25 mouse cellular contexts compared by ENCODE assay signal in the genomic region with DNA sequence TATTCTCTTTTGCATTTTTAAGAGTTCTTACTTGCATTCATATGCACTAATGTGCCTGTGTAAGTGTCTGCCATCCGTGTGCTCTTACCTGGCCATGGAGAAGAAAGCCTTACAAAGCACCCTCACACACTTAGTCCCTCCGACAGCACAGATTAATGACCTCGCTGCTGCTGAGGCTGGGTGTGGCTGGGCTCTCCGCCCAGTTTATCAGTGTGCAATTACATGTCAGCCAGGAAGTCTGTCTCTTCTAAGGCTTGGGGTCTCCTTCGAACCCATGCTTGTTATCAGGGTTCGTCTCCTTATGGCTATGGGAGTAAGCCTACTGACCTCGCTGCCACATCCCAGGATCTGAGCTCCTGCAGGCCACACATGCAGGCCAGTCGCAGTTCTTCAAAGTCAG. TPM values are rescaled to one million over a fixed set of nuclear protein-coding genes. Genes with fewer than 3 reads are reported as not detected.
DNase-seq lines count a peak whose midpoint lies in the region; ATAC-seq and TF ChIP-seq lines count a peak whose summit lies in the region.
"Had no signal": no experiment of that assay in that cellular context is flagged by ENCODE, and none has a peak within 500 bp of the region (broad histone marks: within the 10 kb centered on the region; RNA-seq: fewer than 3 reads in every experiment).

No protein-coding gene starts in this region.

- TF ChIP-seq EP300 in MEL (IDR thresholded peaks at IDR 0.05; ENCODE audit: low read depth in 1 of 2, low read length in 2 of 2): no peak; a peak in 1 of 4 replicates

- no peak for TF ChIP-seq CTCF in MEL (IDR thresholded peaks at IDR 0.05 in 2 of 3, conservative IDR thresholded peaks at IDR 0.05 in 1 of 3; ENCODE audit: control insufficient read depth in 1 of 3, insufficient read depth in 1 of 3, low read depth in 2 of 3, low read length in 3 of 3, poor library complexity in 1 of 3, severe bottlenecking in 1 of 3)
- TF ChIP-seq CTCF in intestine, postnatal 0 days (IDR thresholded peaks at IDR 0.05; ENCODE audit: low read depth): no peak

- peak overlapping the region; percentile 16 for H3K4me3 ChIP-seq in erythroblast, embryonic 14.5 days (replicated peaks)
- peak overlapping the region; percentile 5 to 26; a peak in 2 of 4 replicates for H3K4me3 ChIP-seq in MEL (ENCODE audit: control insufficient read depth in 1 of 2, insufficient read depth in 1 of 2, low read depth in 2 of 2, low read length in 2 of 2)
- H3K4me3 ChIP-seq in intestine, postnatal 0 days (ENCODE audit: low read depth, low read length): no peak overlapping the region
- H3K4me3 ChIP-seq in liver, embryonic 16.5 days (ENCODE audit: low read depth, low read length): no peak overlapping the region
- H3K4me3 ChIP-seq in forebrain, embryonic 14.5 days (ENCODE audit: low read depth, low read length): no peak overlapping the region
- H3K4me3 ChIP-seq: forebrain, embryonic 12.5 days; heart, embryonic 13.5 days; layer of hippocampus, adult 2 months; midbrain, embryonic 12.5 days had no signal

- no peak overlapping the region; the same call in 1 of the 2 replicates for H3K9ac ChIP-seq in MEL (ENCODE audit: control insufficient read depth, low read depth, low read length, poor library complexity, severe bottlenecking)
- no peak overlapping the region for H3K9ac ChIP-seq in intestine, postnatal 0 days (ENCODE audit: low read depth, low read length)
- H3K9ac ChIP-seq in liver, embryonic 16.5 days (ENCODE audit: low read depth, low read length): no peak overlapping the region
- no peak overlapping the region for H3K9ac ChIP-seq in forebrain, embryonic 14.5 days (ENCODE audit: low read length)
- H3K9ac ChIP-seq: forebrain, embryonic 12.5 days; heart, embryonic 13.5 days; midbrain, embryonic 12.5 days had no signal

- TF ChIP-seq POLR2A in MEL (IDR thresholded peaks at IDR 0.05; ENCODE audit: control insufficient read depth in 1 of 2, insufficient read depth in 1 of 2, low read depth in 1 of 2, low read length in 2 of 2, poor library complexity in 1 of 2): no peak

- H3K9me3 ChIP-seq in erythroblast, embryonic 14.5 days (ENCODE audit: control insufficient read depth, low read length): no peaks in the 10 kb centered on the region
- H3K9me3 ChIP-seq in MEL (replicated peaks; ENCODE audit: insufficient read depth, low read length): no peaks in the 10 kb centered on the region
- no peaks in the 10 kb centered on the region for H3K9me3 ChIP-seq in intestine, postnatal 0 days (ENCODE audit: control insufficient read depth)
- H3K9me3 ChIP-seq in liver, embryonic 16.5 days (replicated peaks; ENCODE audit: control insufficient read depth, low read length): no peaks in the 10 kb centered on the region
- no peaks in the 10 kb centered on the region for H3K9me3 ChIP-seq in forebrain, embryonic 14.5 days (replicated peaks; ENCODE audit: control insufficient read depth, low read length)
- H3K9me3 ChIP-seq: forebrain, embryonic 12.5 days; heart, embryonic 13.5 days; midbrain, embryonic 12.5 days had no signal

- no peak; the same call in 1 of the 2 replicates for ATAC-seq in erythroblast, adult 5-6 weeks (replicated peaks; ENCODE audit: low FRiP score, poor library complexity, severe bottlenecking)
- peak; percentile 59; the same call in 1 of the 2 replicates for ATAC-seq in intestine, postnatal 0 days
- peak; percentile 54 for ATAC-seq in liver, embryonic 16.5 days (ENCODE audit: low read depth)
- ATAC-seq in forebrain, embryonic 14.5 days: no peak
- ATAC-seq: hindbrain, postnatal 0 days; lung, postnatal 0 days had no signal

- H3K79me2 ChIP-seq in MEL (ENCODE audit: control insufficient read depth, insufficient read depth, low read length, poor library complexity): no peaks in the 10 kb centered on the region

- TF ChIP-seq RAD21 in MEL (IDR thresholded peaks at IDR 0.05; ENCODE audit: low read depth, low read length): no peak

- peaks cover 34% of the 10 kb centered on the region for H3K4me1 ChIP-seq in erythroblast, embryonic 14.5 days (ENCODE audit: control insufficient read depth)
- H3K4me1 ChIP-seq in MEL (ENCODE audit: control insufficient read depth in 1 of 2, insufficient read depth in 2 of 2, low read length in 2 of 2): peaks cover 0 to 6% of the 10 kb centered on the region in 2 experiments; a peak in 1 of 4 replicates
- H3K4me1 ChIP-seq in intestine, postnatal 0 days (replicated peaks; ENCODE audit: control insufficient read depth, insufficient read depth, low read length): 0 out of 2 replicates have a peak, but pooled peaks cover 3% of the 10 kb centered on the region
- H3K4me1 ChIP-seq in liver, embryonic 16.5 days (ENCODE audit: control insufficient read depth, low read depth, low read length): peaks cover 23% of the 10 kb centered on the region
- no peaks in the 10 kb centered on the region for H3K4me1 ChIP-seq in forebrain, embryonic 14.5 days (ENCODE audit: control insufficient read depth, insufficient read depth, low read length)
- H3K4me1 ChIP-seq: forebrain, embryonic 12.5 days; midbrain, embryonic 12.5 days had no signal

- peak; percentile 71 for DNase-seq in MEL (ENCODE audit: low read depth, low spot score)
- no peak for DNase-seq in forebrain, embryonic 14.5 days (ENCODE audit: low spot score)
- DNase-seq in lung, postnatal 36 days: no peak
- DNase-seq in kidney, adult 8-10 months: no peak
- DNase-seq: adrenal gland, postnatal 14 days; cerebellum, adult 9-10 months; heart, adult 11 months; heart, postnatal 14 days; kidney, adult 2 months; kidney, postnatal 10 days; thymus, postnatal 25 days had no signal

- H3K27ac ChIP-seq in MEL (ENCODE audit: control insufficient read depth, low read depth, low read length): peak overlapping the region; percentile 13; the same call in 1 of the 2 replicates
- H3K27ac ChIP-seq in intestine, postnatal 0 days (ENCODE audit: low read depth, low read length): no peak overlapping the region
- no peak overlapping the region for H3K27ac ChIP-seq in liver, embryonic 16.5 days (ENCODE audit: low read length)
- H3K27ac ChIP-seq in forebrain, embryonic 14.5 days (ENCODE audit: low read depth, low read length): no peak overlapping the region
- H3K27ac ChIP-seq: forebrain, embryonic 12.5 days; heart, embryonic 13.5 days; hindbrain, postnatal 0 days; layer of hippocampus, adult 2 months; midbrain, embryonic 12.5 days had no signal

- H3K36me3 ChIP-seq in erythroblast, embryonic 14.5 days (ENCODE audit: control insufficient read depth): no peaks in the 10 kb centered on the region
- H3K36me3 ChIP-seq in MEL (ENCODE audit: control insufficient read depth in 1 of 2, insufficient read depth in 2 of 2, low read length in 2 of 2): peaks cover 0 to 6% of the 10 kb centered on the region in 2 experiments; a peak in 2 of 4 replicates
- peaks cover 17% of the 10 kb centered on the region for H3K36me3 ChIP-seq in intestine, postnatal 0 days (ENCODE audit: control insufficient read depth, insufficient read depth)
- no peaks in the 10 kb centered on the region for H3K36me3 ChIP-seq in liver, embryonic 16.5 days (ENCODE audit: control insufficient read depth, insufficient read depth)
- 0 out of 2 replicates have a peak, but pooled peaks cover 4% of the 10 kb centered on the region for H3K36me3 ChIP-seq in forebrain, embryonic 14.5 days (ENCODE audit: control insufficient read depth, insufficient read depth, low read length)
- H3K36me3 ChIP-seq: forebrain, embryonic 12.5 days had no signal

- no peaks in the 10 kb centered on the region for H3K27me3 ChIP-seq in erythroblast, embryonic 14.5 days (ENCODE audit: control insufficient read depth)
- no peaks in the 10 kb centered on the region for H3K27me3 ChIP-seq in MEL (ENCODE audit: control insufficient read depth in 1 of 2, insufficient read depth in 2 of 2, low read length in 2 of 2)
- H3K27me3 ChIP-seq in intestine, postnatal 0 days (replicated peaks; ENCODE audit: control insufficient read depth, insufficient read depth, low read length): no peaks in the 10 kb centered on the region
- H3K27me3 ChIP-seq in liver, embryonic 16.5 days (ENCODE audit: control insufficient read depth, insufficient read depth, low read depth, low read length): no peaks in the 10 kb centered on the region
- no peaks in the 10 kb centered on the region for H3K27me3 ChIP-seq in forebrain, embryonic 14.5 days (replicated peaks; ENCODE audit: control insufficient read depth, insufficient read depth, low read length)
- H3K27me3 ChIP-seq: forebrain, embryonic 12.5 days; heart, embryonic 13.5 days; midbrain, embryonic 12.5 days had no signal

- WGBS in intestine, postnatal 0 days: 31% methylated on average over 8 of the region's 8 CpGs
- 21% methylated on average over 8 of the region's 8 CpGs for WGBS in liver, embryonic 16.5 days (ENCODE audit: insufficient replicate concordance)
- 81% methylated on average over 8 of the region's 8 CpGs for WGBS in forebrain, embryonic 14.5 days

- no peak overlapping the region for H3K4me2 ChIP-seq in intestine, postnatal 0 days (replicated peaks; ENCODE audit: low read depth)
- H3K4me2 ChIP-seq in liver, embryonic 16.5 days (ENCODE audit: low read depth, low read length): peak overlapping the region; percentile 27; the same call in 1 of the 2 replicates
- no peak overlapping the region for H3K4me2 ChIP-seq in forebrain, embryonic 14.5 days (ENCODE audit: low read length)
- H3K4me2 ChIP-seq: forebrain, embryonic 12.5 days; heart, embryonic 13.5 days; midbrain, embryonic 12.5 days had no signal

RNA-seq across cellular contexts. Expression of gene Shisa5, which starts 23.0 kb away (rescaled TPM):
- polyA plus RNA-seq in erythroblast, embryonic 14.5 days (2012): 2.0 and 2.6 TPM in 2 replicates
- 14.6 and 20.3 TPM in 2 replicates for total RNA-seq in erythroblast, adult 5-6 weeks (2015; ENCODE audit: low replicate concordance)
- 13.9 and 51.4 TPM in 2 replicates for total RNA-seq in erythroblast, adult 5-6 weeks (2017; ENCODE audit: low replicate concordance)
- 38.3 and 41.0 TPM in 2 replicates for total RNA-seq in MEL (2012; rRNA removed)
- 10 to 100 TPM in 1 of 2 experiments, not detected in 1; 71.7 TPM for polyA plus RNA-seq in MEL (2012; ENCODE audit: insufficient read depth in 1 of 2, insufficient read length in 2 of 2, low read depth in 1 of 2, low replicate concordance in 2 of 2, missing spikeins in 1 of 2)
- polyA plus RNA-seq in intestine, postnatal 0 days (2015; fragmentation: Nextera tagmentation; extraction: Ambion mirVana): 303 and 311 TPM in 2 replicates
- 20.9 and 23.2 TPM in 2 replicates for polyA plus RNA-seq in liver, embryonic 16.5 days (2015; fragmentation: Nextera tagmentation; extraction: Ambion mirVana)
- polyA plus RNA-seq in forebrain, embryonic 14.5 days (2014; fragmentation: Nextera tagmentation; extraction: Ambion mirVana): 40.8 and 48.9 TPM in 2 replicates

RNA-seq across cellular contexts. Expression of gene Pfkfb4, which starts 23.8 kb away (rescaled TPM):
- polyA plus RNA-seq in erythroblast, embryonic 14.5 days (2012): 0.04 and 0.05 TPM in 2 replicates
- total RNA-seq in erythroblast, adult 5-6 weeks (2015; ENCODE audit: low replicate concordance): 3.1 and 13.3 TPM in 2 replicates
- total RNA-seq in erythroblast, adult 5-6 weeks (2017; ENCODE audit: low replicate concordance): 7.9 and 12.3 TPM in 2 replicates
- 3.2 and 5.1 TPM in 2 replicates for total RNA-seq in MEL (2012; rRNA removed)
- polyA plus RNA-seq in MEL (2012; ENCODE audit: insufficient read depth in 1 of 2, insufficient read length in 2 of 2, low read depth in 1 of 2, low replicate concordance in 2 of 2, missing spikeins in 1 of 2): 1 to 10 TPM in 1 of 2 experiments, not detected in 1; 6.4 TPM
- 43.1 and 48.3 TPM in 2 replicates for polyA plus RNA-seq in intestine, postnatal 0 days (2015; fragmentation: Nextera tagmentation; extraction: Ambion mirVana)
- polyA plus RNA-seq in liver, embryonic 16.5 days (2015; fragmentation: Nextera tagmentation; extraction: Ambion mirVana): 4.0 and 4.4 TPM in 2 replicates
- 16.0 and 20.8 TPM in 2 replicates for polyA plus RNA-seq in forebrain, embryonic 14.5 days (2014; fragmentation: Nextera tagmentation; extraction: Ambion mirVana)

RNA-seq across cellular contexts. Expression of gene Ucn2, which starts 29.6 kb away (rescaled TPM):
- not detected in 2 replicates for polyA plus RNA-seq in erythroblast, embryonic 14.5 days (2012)
- total RNA-seq in erythroblast, adult 5-6 weeks (2015; ENCODE audit: low replicate concordance): not detected in 2 replicates
- total RNA-seq in erythroblast, adult 5-6 weeks (2017; ENCODE audit: low replicate concordance): not detected in 2 replicates
- 0.12 TPM in 1 of 2 replicates, not detected in the other for total RNA-seq in MEL (2012; rRNA removed)
- polyA plus RNA-seq in MEL (2012; ENCODE audit: insufficient read depth in 1 of 2, insufficient read length in 2 of 2, low read depth in 1 of 2, low replicate concordance in 2 of 2, missing spikeins in 1 of 2): under 1 TPM in 1 of 2 experiments, not detected in 1; 0.19 TPM
- not detected in 2 replicates for polyA plus RNA-seq in intestine, postnatal 0 days (2015; fragmentation: Nextera tagmentation; extraction: Ambion mirVana)
- polyA plus RNA-seq in liver, embryonic 16.5 days (2015; fragmentation: Nextera tagmentation; extraction: Ambion mirVana): not detected in 2 replicates
- polyA plus RNA-seq in forebrain, embryonic 14.5 days (2014; fragmentation: Nextera tagmentation; extraction: Ambion mirVana): 0.15 and 0.25 TPM in 2 replicates
- total RNA-seq: hindbrain, postnatal 0 days; layer of hippocampus, adult 2 months; left cerebral cortex, adult 18-20 months; liver, adult 2 months had no signal
- polyA plus RNA-seq: forebrain, embryonic 12.5 days; heart, embryonic 13.5 days; hindbrain, embryonic 11.5 days; hindbrain, postnatal 0 days; liver, adult 2 months; lung, postnatal 0 days; midbrain, embryonic 12.5 days; neural tube, embryonic 11.5 days had no signal

RNA-seq across cellular contexts. Expression of gene Trex1, which starts 44.1 kb away (rescaled TPM):
- 0.74 and 1.6 TPM in 2 replicates for polyA plus RNA-seq in erythroblast, embryonic 14.5 days (2012)
- total RNA-seq in erythroblast, adult 5-6 weeks (2015; ENCODE audit: low replicate concordance): 7.3 and 19.6 TPM in 2 replicates
- 1.7 and 4.2 TPM in 2 replicates for total RNA-seq in erythroblast, adult 5-6 weeks (2017; ENCODE audit: low replicate concordance)
- 8.9 and 10.0 TPM in 2 replicates for total RNA-seq in MEL (2012; rRNA removed)
- 10 to 100 TPM in 1 of 2 experiments, not detected in 1; 17.0 TPM for polyA plus RNA-seq in MEL (2012; ENCODE audit: insufficient read depth in 1 of 2, insufficient read length in 2 of 2, low read depth in 1 of 2, low replicate concordance in 2 of 2, missing spikeins in 1 of 2)
- 16.1 and 17.1 TPM in 2 replicates for polyA plus RNA-seq in intestine, postnatal 0 days (2015; fragmentation: Nextera tagmentation; extraction: Ambion mirVana)
- 7.4 and 8.8 TPM in 2 replicates for polyA plus RNA-seq in liver, embryonic 16.5 days (2015; fragmentation: Nextera tagmentation; extraction: Ambion mirVana)
- polyA plus RNA-seq in forebrain, embryonic 14.5 days (2014; fragmentation: Nextera tagmentation; extraction: Ambion mirVana): 11.1 and 11.9 TPM in 2 replicates

RNA-seq across cellular contexts. Expression of gene Atrip, which starts 58.5 kb away (rescaled TPM):
- 0.22 and 0.27 TPM in 2 replicates for polyA plus RNA-seq in erythroblast, embryonic 14.5 days (2012)
- 4.2 TPM in 1 of 2 replicates, not detected in the other for total RNA-seq in erythroblast, adult 5-6 weeks (2015; ENCODE audit: low replicate concordance)
- total RNA-seq in erythroblast, adult 5-6 weeks (2017; ENCODE audit: low replicate concordance): 4.8 and 10.6 TPM in 2 replicates
- total RNA-seq in MEL (2012; rRNA removed): 18.0 and 18.4 TPM in 2 replicates
- polyA plus RNA-seq in MEL (2012; ENCODE audit: insufficient read depth in 1 of 2, insufficient read length in 2 of 2, low read depth in 1 of 2, low replicate concordance in 2 of 2, missing spikeins in 1 of 2): 10 to 100 TPM in 1 of 2 experiments, not detected in 1; 35.3 TPM
- polyA plus RNA-seq in intestine, postnatal 0 days (2015; fragmentation: Nextera tagmentation; extraction: Ambion mirVana): 7.5 and 8.9 TPM in 2 replicates
- polyA plus RNA-seq in liver, embryonic 16.5 days (2015; fragmentation: Nextera tagmentation; extraction: Ambion mirVana): 8.5 and 8.8 TPM in 2 replicates
- 27.3 and 29.6 TPM in 2 replicates for polyA plus RNA-seq in forebrain, embryonic 14.5 days (2014; fragmentation: Nextera tagmentation; extraction: Ambion mirVana)

Comparison
In these comparisons a context has a peak if more than half of its experiments do, and no peak if none do; other contexts are left out.
1. H3K4me3 ChIP-seq: peak in erythroblast, embryonic 14.5 days (single experiment) and MEL (2 of 2); none in intestine, postnatal 0 days (single experiment), liver, embryonic 16.5 days (single experiment) and forebrain, embryonic 14.5 days (single experiment).
2. ATAC-seq: peak in intestine, postnatal 0 days (single experiment) and liver, embryonic 16.5 days (single experiment); none in erythroblast, adult 5-6 weeks (single experiment) and forebrain, embryonic 14.5 days (single experiment).